Mouse (Mus musculus): ENCODE measurements around the gene Glt8d2.
"Not testable (repeated sequence)": the region's sequence is repeated elsewhere in the genome, so short reads cannot be mapped to it uniquely, and the experiment has no call there.

The Glt8d2 gene

GRCm38 (mm10) chr10:82641481-82641880, 49.0 kb downstream of the Glt8d2 start:
- no peak for DNase-seq

GRCm38 (mm10) chr10:82639032-82639698, 51.3 kb downstream of the Glt8d2 start:
- no peak for DNase-seq

GRCm38 (mm10) chr10:82636321-82636720, 54.1 kb downstream of the Glt8d2 start:
- no peak for DNase-seq

DNA sequence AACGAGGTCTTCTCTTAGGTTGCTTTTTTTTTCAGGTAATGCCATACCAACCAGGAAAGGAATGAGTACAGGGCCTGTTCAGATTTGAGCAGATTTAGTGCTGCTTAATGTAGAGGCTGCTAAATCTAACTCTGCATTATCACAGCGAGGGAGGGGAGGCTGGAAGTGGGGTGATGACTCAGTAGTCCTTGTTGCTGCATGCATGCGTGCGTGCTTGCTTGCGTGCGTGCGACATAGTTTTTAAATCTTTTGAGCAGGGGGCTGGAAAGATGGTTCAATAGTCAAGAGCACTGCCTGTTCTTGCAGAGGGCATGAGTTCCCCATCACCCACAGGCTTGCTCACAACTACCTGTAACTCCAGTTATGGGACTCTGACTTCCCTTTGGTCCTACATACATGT, 56.1 kb downstream of the Glt8d2 start:
- no peak for DNase-seq

GRCm38 (mm10) chr10:82632496-82633280, 57.8 kb downstream of the Glt8d2 start:
- DNase-seq = no peak

DNA sequence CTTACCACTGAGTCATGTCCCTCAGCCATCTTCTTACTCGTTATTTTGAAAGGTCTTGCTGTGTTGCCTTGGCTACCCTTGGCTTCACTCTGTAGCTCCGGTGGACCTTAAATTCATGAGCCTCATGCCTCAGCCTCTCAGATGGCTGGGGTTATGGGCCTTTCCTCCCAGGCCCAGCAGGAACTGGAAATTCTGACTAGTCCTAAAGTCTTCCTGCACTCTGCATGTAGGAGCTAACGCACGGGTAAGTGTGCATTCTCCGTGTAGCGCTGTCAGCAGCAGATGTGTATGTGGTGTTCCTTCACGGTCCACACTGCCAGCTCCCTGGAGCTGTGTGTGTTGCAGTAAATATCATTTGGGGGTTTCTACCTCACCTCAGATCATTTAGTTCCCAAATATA, 59.3 kb downstream of the Glt8d2 start:
- no peak for DNase-seq

GRCm38 (mm10) chr10:82630497-82630896, 60.0 kb downstream of the Glt8d2 start:
- DNase-seq = no peak

DNA sequence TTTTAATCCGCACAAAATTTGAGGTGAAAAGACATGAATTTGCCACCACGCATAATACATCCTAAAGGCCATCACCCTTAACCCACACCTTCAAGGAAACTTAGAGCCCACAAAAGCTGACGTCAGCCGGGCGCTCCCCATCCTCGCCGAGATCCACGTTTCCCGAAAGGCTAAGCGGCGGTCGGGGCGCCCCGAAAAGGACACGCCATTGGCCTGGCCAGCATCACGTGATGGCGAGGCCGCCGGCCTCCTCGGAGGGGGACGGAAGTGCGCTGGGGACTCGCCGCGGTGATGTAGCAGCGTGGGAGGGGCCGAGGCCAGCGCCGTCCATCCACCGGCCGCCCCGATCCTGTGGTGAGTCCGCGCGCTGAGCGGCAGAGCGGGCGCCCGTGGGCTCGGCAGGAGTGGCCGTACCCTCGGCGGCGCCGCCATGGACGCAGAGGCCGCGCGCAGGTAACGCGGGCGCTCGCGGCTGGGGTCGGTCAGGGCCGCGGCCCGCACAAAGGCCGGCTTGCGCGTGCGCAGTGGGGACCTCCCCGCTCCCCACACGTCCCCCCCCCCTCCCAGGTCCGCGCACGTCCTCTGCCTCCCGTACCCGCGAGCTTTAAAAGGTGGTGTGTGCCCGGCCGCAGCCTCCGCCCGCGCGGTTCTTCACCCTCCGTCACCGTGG, 60.7 kb downstream of the Glt8d2 start, which contains the start of gene Tdg:
Tdg (plus strand) TSS at position 243 of the 670 bp plus-strand sequence.
- DNase-seq = peak; percentile 89

GRCm38 (mm10) chr10:82629111-82629585, 61.3 kb downstream of the Glt8d2 start:
- DNase-seq = peak; percentile 47

DNA sequence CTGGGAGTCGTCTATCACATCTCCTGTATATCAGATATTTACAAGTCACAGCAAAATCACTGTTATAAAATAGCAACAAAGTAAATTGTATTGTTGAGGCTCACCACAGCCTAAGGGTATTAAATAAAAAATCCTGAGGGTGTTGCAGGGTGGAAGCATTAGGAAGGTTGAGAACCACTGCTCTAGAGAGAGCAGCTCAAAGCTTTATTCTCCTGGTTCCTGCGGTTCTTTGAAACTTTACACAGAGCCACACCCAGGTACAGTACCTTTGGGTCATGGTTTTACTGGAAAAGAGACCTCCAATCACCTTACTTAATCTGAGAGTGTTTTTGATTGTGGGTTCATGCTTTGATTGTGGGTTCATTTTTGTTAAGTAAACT, 66.9 kb downstream of the Glt8d2 start:
- not testable (repeated sequence) for DNase-seq

DNA sequence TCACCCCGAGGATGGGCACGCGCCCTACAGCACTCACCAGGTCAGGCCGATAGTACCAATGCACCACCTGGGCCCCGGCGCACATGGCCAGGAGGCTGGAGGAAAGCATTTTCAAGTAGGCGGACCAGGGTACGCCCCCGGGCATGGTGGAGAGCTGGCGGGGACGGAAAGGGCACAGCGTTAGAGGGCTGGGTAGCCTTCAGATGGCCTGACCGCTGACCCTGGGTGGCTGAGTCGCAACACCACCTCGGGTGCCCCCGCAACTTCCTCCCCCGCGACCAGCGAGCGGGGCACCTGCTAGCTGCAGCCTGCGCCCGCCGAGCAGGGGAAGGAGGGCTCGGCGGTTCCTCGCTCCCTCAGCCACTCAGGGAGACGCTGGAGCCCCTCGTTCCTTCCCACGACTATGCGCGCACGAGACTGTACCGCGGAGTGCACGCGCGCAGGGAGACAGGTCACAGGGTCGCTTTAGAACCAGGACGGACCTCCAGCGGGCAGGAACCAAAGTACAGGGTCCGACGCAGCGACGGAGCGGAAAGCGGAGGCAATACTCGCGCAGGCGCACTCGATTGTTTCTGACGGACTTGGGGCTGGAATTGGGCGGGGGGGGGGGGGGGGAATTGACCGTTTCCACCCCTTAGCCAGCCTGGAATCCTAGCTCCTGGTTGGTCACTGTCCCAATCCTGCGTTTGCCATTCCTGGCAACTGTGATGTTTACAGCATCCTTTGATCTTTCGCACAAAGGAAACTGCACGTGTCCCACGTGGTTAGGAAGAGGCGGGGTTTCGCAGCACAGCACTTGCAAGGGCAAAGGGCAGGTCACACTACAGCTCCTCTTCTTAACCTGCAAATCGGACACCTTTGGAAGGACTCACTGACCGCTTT, 67.5 kb downstream of the Glt8d2 start, which contains the start of gene 1190007I07Rik:
1190007I07Rik (minus strand) TSS at position 558 of the 882 bp plus-strand sequence.
- peak; percentile 94 for DNase-seq

GRCm38 (mm10) chr10:82622235-82622634, 68.2 kb downstream of the Glt8d2 start:
- no peak for DNase-seq

All from thymus, postnatal 4 days (tissue).